Mouse (Mus musculus) heart, embryonic 12.5 days (tissue): ENCODE results near the gene Ctnnd1. TPM values are rescaled to one million over a fixed set of nuclear protein-coding genes. Genes with fewer than 3 reads are reported as not detected.
A peak's percentile ranks its signal among the peaks of the same experiment; 100 is the strongest.

ENCODE experiments used
- ATAC-seq: fragments of 200-750 bp; cut with Nextera tagmentation; 2 replicates; pipeline ENCODE4 v1.8.0; 2017; ENCODE audit warnings: moderate TSS enrichment, moderate library complexity; ENCODE audit not compliant: insufficient number of reproducible peaks, low FRiP score
- H3K27ac ChIP-seq: fragments of 300-500 bp; sonication (generic); 2 replicates; pipeline ENCODE4 v1.5.1; 2016; ENCODE audit warnings: mild to moderate bottlenecking, moderate library complexity; ENCODE audit not compliant: poor library complexity, severe bottlenecking
- H3K27me3 ChIP-seq: fragments of 300-500 bp; sonication (generic); replicated peaks from 2 replicates; pipeline ENCODE4 v1.6.1; 2016; ENCODE audit warnings: mild to moderate bottlenecking, moderate library complexity
- H3K36me3 ChIP-seq: fragments of 300-500 bp; sonication (generic); 2 replicates; pipeline ENCODE4 v1.6.1; 2016; ENCODE audit warnings: mild to moderate bottlenecking, moderate library complexity
- H3K4me1 ChIP-seq: fragments of 300-500 bp; sonication (generic); replicated peaks from 2 replicates; pipeline ENCODE4 v1.6.1; 2016; ENCODE audit warnings: mild to moderate bottlenecking
- H3K4me2 ChIP-seq: fragments of 300-500 bp; sonication (generic); 2 replicates; pipeline ENCODE4 v1.6.1; 2016; ENCODE audit warnings: mild to moderate bottlenecking, moderate library complexity
- H3K4me3 ChIP-seq: fragments of 300-500 bp; sonication (generic); 2 replicates; pipeline ENCODE4 v1.5.1; 2016; ENCODE audit warnings: mild to moderate bottlenecking
- H3K9ac ChIP-seq: fragments of 300-500 bp; sonication (generic); 2 replicates; pipeline ENCODE4 v1.6.1; 2016; ENCODE audit warnings: mild to moderate bottlenecking, moderate library complexity
- H3K9me3 ChIP-seq: fragments of 300-500 bp; sonication (generic); replicated peaks from 2 replicates; pipeline ENCODE4 v1.6.1; 2016; ENCODE audit warnings: mild to moderate bottlenecking, moderate library complexity
- WGBS: fragments of 180-500 bp; shearing (Covaris S2); methylation state at CpG from one replicate; pipeline ENCODE4 v1.1.7; 2016; 5-methylcytosine and 5-hydroxymethylcytosine counted together
- polyA plus RNA-seq: library from polyadenylated mRNA; unstranded; fragments of >200 nt; fragmentation: Nextera tagmentation; extraction: Ambion mirVana; gene quantifications from 2 replicates; pipeline ENCODE4 v1.2.1, GENCODE M21; 2016

The Ctnnd1 gene
- polyA plus RNA-seq, 1 experiment from 2014 or later = 105 TPM

- H3K36me3 ChIP-seq = peaks cover 51% of the 10 kb centered on the region
- H3K9me3 ChIP-seq = no peaks in the 10 kb centered on the region
- ATAC-seq = peak; percentile 91
- H3K4me2 ChIP-seq = peak within 1 kb of the TSS; percentile 84
- no peaks in the 10 kb centered on the region for H3K27me3 ChIP-seq
- 0% methylated on average over 20 of the region's 20 CpGs for WGBS
- H3K9ac ChIP-seq = peak within 1 kb of the TSS; percentile 83
- peak within 1 kb of the TSS; percentile 92 for H3K27ac ChIP-seq
- H3K4me1 ChIP-seq = peaks cover 14% of the 10 kb centered on the region
- peak within 1 kb of the TSS; percentile 80 for H3K4me3 ChIP-seq
Observed at GRCm38 (mm10) chr2:84670569-84670933, 20.0 kb upstream of the Ctnnd1 start, which contains the start of gene Selenoh. Selenoh (minus strand) TSS chr2:84670770.

DNA sequence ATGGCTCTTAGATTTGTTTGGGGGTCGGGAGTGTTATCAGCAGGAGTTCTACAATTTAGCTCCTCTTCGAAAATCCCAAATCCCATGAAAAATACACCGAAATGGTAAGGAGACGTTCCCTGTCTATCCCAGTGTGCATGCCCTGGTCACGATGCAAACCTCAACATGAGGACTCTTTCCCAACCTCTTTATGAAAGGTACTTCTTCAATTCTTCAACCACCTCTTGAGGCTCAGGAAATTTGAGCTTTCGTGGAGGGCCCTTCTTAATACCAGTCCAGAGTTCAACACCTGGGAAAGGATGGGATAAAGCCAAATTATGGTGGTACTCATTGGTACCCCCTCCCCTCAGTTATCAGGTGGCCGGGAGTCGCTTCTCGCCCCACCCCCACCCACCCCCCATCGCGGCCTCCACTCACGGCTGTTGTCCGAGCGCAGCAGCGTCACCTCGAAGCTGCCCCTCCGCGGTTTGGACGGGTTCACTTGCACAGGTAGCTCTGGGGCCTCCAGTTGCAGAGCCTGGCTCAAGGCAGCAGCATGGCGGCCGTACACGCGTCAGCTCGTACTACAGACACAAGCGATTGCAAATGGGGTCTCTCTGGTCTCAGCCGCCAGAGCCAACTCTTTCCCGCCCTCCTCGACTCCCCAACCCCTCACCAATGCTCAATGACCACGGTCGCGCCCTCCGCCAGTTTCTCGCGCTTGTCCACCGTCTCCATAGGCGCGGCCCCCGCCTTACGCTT is 19.4 kb upstream of the Ctnnd1 start:
- 3% methylated on average over 39 of the region's 39 CpGs for WGBS
- Histone ChIP-seq H3K36me3 (peaks cover 46% of the 10 kb centered on the region), H3K9me3 (no peaks in the 10 kb centered on the region), H3K4me1 (peaks cover 14% of the 10 kb centered on the region), H3K4me2 (peak overlapping the region; percentile 84), H3K9ac (peak overlapping the region; percentile 83), H3K27me3 (no peaks in the 10 kb centered on the region), H3K27ac (peak overlapping the region; percentile 92), H3K4me3 (peak overlapping the region; percentile 80)
- ATAC-seq = peak; percentile 62

- WGBS = 48% methylated on average over 12 of the region's 12 CpGs
- Histone ChIP-seq H3K27me3 (no peaks in the 10 kb centered on the region), H3K4me2 (peak overlapping the region; percentile 25; the same call in 1 of the 2 replicates), H3K9ac (no peak overlapping the region), H3K36me3 (peaks cover 20% of the 10 kb centered on the region), H3K27ac (peak overlapping the region; percentile 45), H3K4me3 (no peak overlapping the region), H3K4me1 (peaks cover 12% of the 10 kb centered on the region), H3K9me3 (peaks cover 3% of the 10 kb centered on the region; the same call in 1 of the 2 replicates)
- no peak for ATAC-seq
Observed at GRCm38 (mm10) chr2:84666081-84666480, 15.5 kb upstream of the Ctnnd1 start.

- WGBS = 33% methylated on average over 2 of the region's 2 CpGs
- no peak overlapping the region for H3K4me2 ChIP-seq
- ATAC-seq = no peak
- no peak overlapping the region for H3K4me3 ChIP-seq
- no peaks in the 10 kb centered on the region for H3K27me3 ChIP-seq
- H3K9ac ChIP-seq = no peak overlapping the region
- H3K4me1 ChIP-seq = 0 out of 2 replicates have a peak, but pooled peaks cover 4% of the 10 kb centered on the region
- H3K36me3 ChIP-seq = 0 out of 2 replicates have a peak, but pooled peaks cover 6% of the 10 kb centered on the region
- H3K9me3 ChIP-seq = peaks cover 3% of the 10 kb centered on the region; the same call in 1 of the 2 replicates
- no peak overlapping the region for H3K27ac ChIP-seq
Observed at GRCm38 (mm10) chr2:84662866-84663265, 12.3 kb upstream of the Ctnnd1 start.

DNA sequence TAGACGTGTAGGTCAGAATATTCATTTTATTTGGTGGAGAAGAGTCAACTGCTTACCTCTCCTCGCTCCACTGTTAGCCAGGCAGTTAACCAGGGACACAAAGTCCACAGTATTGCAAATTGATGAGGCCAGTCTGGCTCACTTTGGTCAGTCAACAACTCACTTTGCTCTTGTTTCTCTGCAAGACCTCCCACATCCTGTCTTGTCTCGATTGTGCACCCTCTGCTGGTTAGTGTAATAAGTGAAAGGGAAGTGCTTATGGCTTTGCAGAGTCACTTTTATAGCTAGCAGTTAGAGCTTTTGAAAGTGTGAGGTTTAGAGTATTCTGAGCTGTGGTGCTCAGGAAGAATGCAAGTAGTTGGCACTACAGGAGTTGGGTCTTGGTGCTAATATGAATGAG is 9.7 kb upstream of the Ctnnd1 start:
- 59% methylated on average over 3 of the region's 3 CpGs for WGBS
- no peak for ATAC-seq

DNA sequence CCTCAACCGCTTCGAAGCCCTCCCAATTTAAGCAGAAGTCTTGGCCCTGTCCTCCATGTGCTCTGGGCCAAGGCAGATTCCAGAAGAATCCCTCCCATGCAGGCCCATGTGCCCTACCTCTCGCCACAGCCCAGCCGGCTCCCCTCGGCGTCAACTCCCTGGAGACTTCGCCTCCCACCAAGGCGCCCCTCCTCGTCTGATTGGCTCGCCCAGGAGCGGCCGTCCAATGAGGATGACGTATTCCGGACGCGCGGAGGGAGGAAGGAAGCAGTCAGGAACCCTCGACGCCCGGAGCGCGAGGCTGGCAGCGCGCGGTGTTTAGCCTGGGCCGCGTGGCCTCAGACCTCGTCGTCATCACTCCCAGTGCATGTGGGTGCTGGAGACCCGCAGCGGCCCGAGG is 8.2 kb upstream of the Ctnnd1 start, which contains the start of gene Btbd18:
TSS of gene Btbd18 (plus strand) at position 274 of the 400 bp plus-strand sequence.
- Histone ChIP-seq H3K4me2 (no peak within 1 kb of the TSS), H3K9ac (no peak within 1 kb of the TSS)
- 91% methylated on average over 32 of the region's 32 CpGs for WGBS

More for the DNA sequence above, 9.7 kb upstream of the Ctnnd1 start:
- H3K4me3 ChIP-seq = no peak overlapping the region
- H3K27ac ChIP-seq = no peak overlapping the region
- H3K27me3 ChIP-seq = no peaks in the 10 kb centered on the region
- no peaks in the 10 kb centered on the region for H3K36me3 ChIP-seq
- H3K9ac ChIP-seq = no peak overlapping the region
- no peak overlapping the region for H3K4me2 ChIP-seq
- H3K4me1 ChIP-seq = no peaks in the 10 kb centered on the region
- peaks cover 3% of the 10 kb centered on the region; the same call in 1 of the 2 replicates for H3K9me3 ChIP-seq

DNA sequence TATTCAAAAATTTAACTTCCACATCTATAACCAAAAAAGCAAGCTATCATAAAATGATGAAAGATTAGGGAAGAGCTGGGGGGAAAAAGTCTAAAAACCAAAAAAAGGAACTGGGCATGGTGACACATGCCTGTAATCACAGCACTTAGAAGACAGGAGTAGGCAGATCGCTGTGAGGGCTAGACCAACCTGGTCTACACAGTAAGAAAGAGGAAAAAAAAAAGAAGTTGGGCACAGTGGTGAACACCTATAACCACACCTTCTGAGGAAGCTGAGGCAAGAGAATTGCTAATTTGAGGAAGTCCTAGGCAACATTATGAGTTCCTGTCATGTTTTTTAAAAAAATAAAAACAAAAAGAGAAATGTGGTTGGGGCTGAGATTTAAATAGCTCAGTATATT is 5.3 kb upstream of the Ctnnd1 start:
- WGBS = 56% methylated on average over 1 of the region's 1 CpGs
- no peaks in the 10 kb centered on the region for H3K27me3 ChIP-seq
- ATAC-seq = no peak

More for the DNA sequence above, 8.2 kb upstream of the Ctnnd1 start, which contains the start of gene Btbd18:
- no peaks in the 10 kb centered on the region for H3K4me1 ChIP-seq
- H3K4me3 ChIP-seq = no peak within 1 kb of the TSS
- peaks cover 3% of the 10 kb centered on the region; the same call in 1 of the 2 replicates for H3K9me3 ChIP-seq
- no peaks in the 10 kb centered on the region for H3K36me3 ChIP-seq
- ATAC-seq = no peak
- no peak within 1 kb of the TSS for H3K27ac ChIP-seq
- H3K27me3 ChIP-seq = no peaks in the 10 kb centered on the region

DNA sequence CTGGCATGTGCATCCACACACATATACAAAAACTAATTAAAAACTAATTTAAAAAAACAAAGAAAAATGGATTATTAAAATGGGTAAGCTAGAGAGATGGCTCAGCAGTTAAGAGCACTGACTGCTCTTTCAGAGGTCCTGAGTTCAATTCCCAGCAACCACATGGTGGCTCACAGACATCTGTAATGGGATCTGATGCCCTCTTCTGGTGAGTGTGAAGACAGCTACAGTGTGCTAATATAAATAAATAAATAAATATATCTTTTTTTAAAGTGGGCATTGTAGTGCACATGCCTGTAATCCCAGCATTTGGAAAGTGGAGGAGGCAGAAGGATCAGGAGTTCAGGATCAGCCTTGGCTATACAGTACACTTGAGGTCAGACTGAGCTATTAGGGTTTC is 2.8 kb upstream of the Ctnnd1 start:
- Histone ChIP-seq H3K4me2 (no peak overlapping the region), H3K36me3 (no peaks in the 10 kb centered on the region), H3K4me1 (no peaks in the 10 kb centered on the region), H3K4me3 (no peak overlapping the region), H3K9me3 (no peaks in the 10 kb centered on the region), H3K27me3 (no peaks in the 10 kb centered on the region), H3K9ac (no peak overlapping the region), H3K27ac (no peak overlapping the region)
- ATAC-seq = no peak

More for the DNA sequence above, 5.3 kb upstream of the Ctnnd1 start:
- Histone ChIP-seq H3K4me2 (no peak overlapping the region), H3K4me3 (no peak overlapping the region), H3K4me1 (no peaks in the 10 kb centered on the region), H3K9me3 (no peaks in the 10 kb centered on the region), H3K27ac (no peak overlapping the region), H3K36me3 (no peaks in the 10 kb centered on the region), H3K9ac (no peak overlapping the region)

GRCm38 (mm10) chr2:84649674-84650073 is 891 bp downstream of the Ctnnd1 start:
- Histone ChIP-seq H3K9ac (peak overlapping the region; percentile 89), H3K4me1 (peaks cover 21% of the 10 kb centered on the region), H3K36me3 (0 out of 2 replicates have a peak, but pooled peaks cover 3% of the 10 kb centered on the region), H3K27me3 (no peaks in the 10 kb centered on the region), H3K4me3 (peak overlapping the region; percentile 67), H3K9me3 (no peaks in the 10 kb centered on the region), H3K27ac (peak overlapping the region; percentile 97), H3K4me2 (peak overlapping the region; percentile 65)
- 0% methylated on average over 10 of the region's 10 CpGs for WGBS
- ATAC-seq = no peak

- peak overlapping the region; percentile 60 for H3K4me3 ChIP-seq
- H3K9me3 ChIP-seq = no peaks in the 10 kb centered on the region
- H3K36me3 ChIP-seq = 0 out of 2 replicates have a peak, but pooled peaks cover 3% of the 10 kb centered on the region
- WGBS = 27% methylated on average over 6 of the region's 6 CpGs
- ATAC-seq = no peak
- H3K27ac ChIP-seq = peak overlapping the region; percentile 68; the same call in 1 of the 2 replicates
- peak overlapping the region; percentile 77 for H3K9ac ChIP-seq
- peaks cover 28% of the 10 kb centered on the region for H3K4me1 ChIP-seq
- H3K27me3 ChIP-seq = no peaks in the 10 kb centered on the region
- peak overlapping the region; percentile 74 for H3K4me2 ChIP-seq
Observed at GRCm38 (mm10) chr2:84648369-84648768, 2.2 kb downstream of the Ctnnd1 start.

GRCm38 (mm10) chr2:84647051-84647568 is 3.5 kb downstream of the Ctnnd1 start:
- WGBS = 81% methylated on average over 6 of the region's 6 CpGs
- H3K4me2 ChIP-seq = peak overlapping the region; percentile 42

More at GRCm38 (mm10) chr2:84647051-84647568, 3.5 kb downstream of the Ctnnd1 start:
- Histone ChIP-seq H3K27me3 (no peaks in the 10 kb centered on the region), H3K27ac (no peak overlapping the region), H3K4me1 (peaks cover 36% of the 10 kb centered on the region), H3K9me3 (no peaks in the 10 kb centered on the region), H3K36me3 (peaks cover 4% of the 10 kb centered on the region; the same call in 1 of the 2 replicates), H3K9ac (no peak overlapping the region), H3K4me3 (peak overlapping the region; percentile 5; the same call in 1 of the 2 replicates)
- no peak for ATAC-seq
